Mouse (Mus musculus) gonadal fat pad, adult 2 months (tissue): Measurements from ENCODE around the gene Slc2a9. TPM values are rescaled to one million over a fixed set of nuclear protein-coding genes. Genes with fewer than 3 reads are reported as not detected.
"Not testable (repeated sequence)": the region's sequence is repeated elsewhere in the genome, so short reads cannot be mapped to it uniquely, and the experiment has no call there.

Experiments used
- DNase-seq: peaks from one replicate; pipeline ENCODE4 v3.0.0-alpha.2; 2012; ENCODE audit warnings: low read depth
- polyA plus RNA-seq: library from polyadenylated mRNA; depleted of rRNA; stranded (reverse); fragments of >200 nt; gene quantifications from 2 replicates; pipeline ENCODE4 v1.2.3, GENCODE M21; 2012

Slc2a9 gene
- polyA plus RNA-seq, 1 experiment: 7.8 TPM

GRCm38 (mm10) chr5:38500043-38500442 is 2.9 kb downstream of the Slc2a9 start:
- DNase-seq: no peak

- DNase-seq: peak; percentile 77
Observed at GRCm38 (mm10) chr5:38499316-38499811, 3.6 kb downstream of the Slc2a9 start.

- DNase-seq: no peak
Observed at GRCm38 (mm10) chr5:38498479-38498878, 4.5 kb downstream of the Slc2a9 start.

- no peak for DNase-seq
Observed at GRCm38 (mm10) chr5:38496491-38497057, 6.4 kb downstream of the Slc2a9 start.

GRCm38 (mm10) chr5:38493890-38494289 is 9.1 kb downstream of the Slc2a9 start:
- no peak for DNase-seq

- DNase-seq: no peak
Observed at GRCm38 (mm10) chr5:38491763-38492162, 11.2 kb downstream of the Slc2a9 start.

GRCm38 (mm10) chr5:38489739-38490138 is 13.2 kb downstream of the Slc2a9 start:
- no peak for DNase-seq

- no peak for DNase-seq
Observed at GRCm38 (mm10) chr5:38488673-38489615, 14.0 kb downstream of the Slc2a9 start.

- no peak for DNase-seq
Observed at GRCm38 (mm10) chr5:38488026-38488425, 14.9 kb downstream of the Slc2a9 start.

- no peak for DNase-seq
Observed at GRCm38 (mm10) chr5:38487247-38487646, 15.7 kb downstream of the Slc2a9 start.

GRCm38 (mm10) chr5:38485946-38486345 is 17.0 kb downstream of the Slc2a9 start:
- DNase-seq: no peak

- DNase-seq: no peak
Observed at GRCm38 (mm10) chr5:38483518-38484110, 19.3 kb downstream of the Slc2a9 start.

GRCm38 (mm10) chr5:38480822-38481707 is 21.9 kb downstream of the Slc2a9 start:
- no peak for DNase-seq

GRCm38 (mm10) chr5:38479908-38480725 is 22.8 kb downstream of the Slc2a9 start:
- no peak for DNase-seq

- not testable (repeated sequence) for DNase-seq
Observed at GRCm38 (mm10) chr5:38479545-38479907, 23.4 kb downstream of the Slc2a9 start.

- DNase-seq: no peak
Observed at GRCm38 (mm10) chr5:38479027-38479426, 23.9 kb downstream of the Slc2a9 start.

GRCm38 (mm10) chr5:38477731-38478445 is 25.1 kb downstream of the Slc2a9 start:
- DNase-seq: no peak

- no peak for DNase-seq
Observed at GRCm38 (mm10) chr5:38476861-38477565, 25.9 kb downstream of the Slc2a9 start.

- DNase-seq: no peak
Observed at GRCm38 (mm10) chr5:38470881-38471280, 32.1 kb downstream of the Slc2a9 start.
